Mouse (Mus musculus): ENCODE measurements at regions not wholly inside any gene's neighbourhood (a gene's known extent, or its start where the extent isn't known, plus 50 kb on each side); places are given as distances from the start of the nearest gene placed in this dataset.

- TF ChIP-seq HCFC1 (IDR thresholded peaks at IDR 0.05; ENCODE audit: borderline replicate concordance, insufficient read depth, low read length) (no peak), ZC3H11A (IDR thresholded peaks at IDR 0.05; ENCODE audit: borderline replicate concordance, low read depth, low read length) (no peak), MAFK (IDR thresholded peaks at IDR 0.05; ENCODE audit: insufficient read depth, low read depth, low read length) (no peak), CHD2 (IDR thresholded peaks at IDR 0.05; ENCODE audit: low read depth, low read length) (no peak)
These were observed 211.3 kb downstream of the Nr4a2 start for GRCm38 (mm10) chr2:56912531-56912930.
